Mouse (Mus musculus) lung, adult 2 months (tissue): Measurements from ENCODE around the gene Osbpl5.

Source experiments
- CTCF ChIP-seq: fragments of 200-500 bp; IDR thresholded peaks from 2 replicates; pipeline ENCODE4 v1.5.1; 2011; ENCODE audit warnings: mild to moderate bottlenecking, low read length, control low read depth; ENCODE audit not compliant: insufficient read depth
- POLR2A ChIP-seq: fragments of 200-500 bp; IDR thresholded peaks from 2 replicates; pipeline ENCODE4 v1.6.1; 2011; ENCODE audit warnings: low read depth, mild to moderate bottlenecking, control low read depth, low read length, borderline replicate concordance; ENCODE audit errors: extremely low read depth

GRCm38 (mm10) chr7:143711381-143711780 lies 45.4 kb downstream of the Osbpl5 start:
- TF ChIP-seq CTCF (no peak), POLR2A (no peak)
